Mouse (Mus musculus) thymus, adult 18-20 months (tissue): ENCODE data around the gene Col13a1.

Source experiments
- DNase-seq, 2 experiments: peaks; one replicate each; pipeline ENCODE4 v3.0.0; 2022; ENCODE audit warnings: mixed read lengths in 2 of 2

Col13a1 gene

GRCm38 (mm10) chr10:61894564-61894963 lies 84.3 kb downstream of the Col13a1 start:
- DNase-seq: no peak

- DNase-seq: no peak
Measured at GRCm38 (mm10) chr10:61891138-61891537, 87.8 kb downstream of the Col13a1 start.

GRCm38 (mm10) chr10:61890294-61890693 lies 88.6 kb downstream of the Col13a1 start:
- DNase-seq: no peak

- no peak for DNase-seq
Measured at GRCm38 (mm10) chr10:61879427-61879826, 99.5 kb downstream of the Col13a1 start.

- DNase-seq: peak; percentile 13 to 15
Measured at GRCm38 (mm10) chr10:61877787-61878186, 101.1 kb downstream of the Col13a1 start.

- no peak for DNase-seq
Measured at GRCm38 (mm10) chr10:61869796-61870195, 109.1 kb downstream of the Col13a1 start.

- DNase-seq: no peak
Measured at GRCm38 (mm10) chr10:61866045-61866580, 112.8 kb downstream of the Col13a1 start.

- no peak for DNase-seq
Measured at GRCm38 (mm10) chr10:61859451-61859850, 119.5 kb downstream of the Col13a1 start.

- no peak for DNase-seq
Measured at GRCm38 (mm10) chr10:61855139-61855675, 123.7 kb downstream of the Col13a1 start.

- no peak for DNase-seq
Measured at GRCm38 (mm10) chr10:61852824-61853223, 126.1 kb downstream of the Col13a1 start.

- no peak for DNase-seq
Measured at GRCm38 (mm10) chr10:61848553-61848952, 130.4 kb downstream of the Col13a1 start.

- DNase-seq: no peak
Measured at GRCm38 (mm10) chr10:61845476-61845875, 133.4 kb downstream of the Col13a1 start.

- DNase-seq: no peak
Measured at GRCm38 (mm10) chr10:61844475-61844874, 134.4 kb downstream of the Col13a1 start.

- no peak for DNase-seq
Measured at GRCm38 (mm10) chr10:61842261-61842660, 136.6 kb downstream of the Col13a1 start.

- no peak for DNase-seq
Measured at GRCm38 (mm10) chr10:61839326-61839725, 139.6 kb downstream of the Col13a1 start.

- DNase-seq: no peak
Measured at GRCm38 (mm10) chr10:61838769-61839168, 140.1 kb downstream of the Col13a1 start.

- no peak for DNase-seq
Measured at GRCm38 (mm10) chr10:61837286-61837685, 141.6 kb downstream of the Col13a1 start.

GRCm38 (mm10) chr10:61834288-61834687 lies 144.6 kb downstream of the Col13a1 start:
- no peak for DNase-seq

GRCm38 (mm10) chr10:61832713-61833112 lies 146.2 kb downstream of the Col13a1 start:
- DNase-seq: no peak

- no peak for DNase-seq
Measured at GRCm38 (mm10) chr10:61831741-61832140, 147.2 kb downstream of the Col13a1 start.

GRCm38 (mm10) chr10:61831251-61831650 lies 147.7 kb downstream of the Col13a1 start:
- no peak for DNase-seq

GRCm38 (mm10) chr10:61830817-61831216 lies 148.1 kb downstream of the Col13a1 start:
- DNase-seq: no peak

- DNase-seq: no peak
Measured at GRCm38 (mm10) chr10:61829046-61829445, 149.9 kb downstream of the Col13a1 start.

- no peak for DNase-seq
Measured at GRCm38 (mm10) chr10:61827950-61828936, 150.7 kb downstream of the Col13a1 start.
